Mouse (Mus musculus) olfactory bulb, adult 2 months (tissue): ENCODE measurements around the gene Gm44790.

ENCODE experiments used
- CTCF ChIP-seq: fragments of 200-500 bp; IDR thresholded peaks from 2 replicates; pipeline ENCODE4 v1.5.1; 2012; ENCODE audit warnings: low read depth, mild to moderate bottlenecking, low read length, moderate library complexity; ENCODE audit not compliant: insufficient read depth
- POLR2A ChIP-seq: fragments of 200-500 bp; IDR thresholded peaks from 2 replicates; pipeline ENCODE4 v1.6.1; 2012; ENCODE audit warnings: mild to moderate bottlenecking, low read depth, low read length, moderate library complexity; ENCODE audit not compliant: insufficient read depth

DNA sequence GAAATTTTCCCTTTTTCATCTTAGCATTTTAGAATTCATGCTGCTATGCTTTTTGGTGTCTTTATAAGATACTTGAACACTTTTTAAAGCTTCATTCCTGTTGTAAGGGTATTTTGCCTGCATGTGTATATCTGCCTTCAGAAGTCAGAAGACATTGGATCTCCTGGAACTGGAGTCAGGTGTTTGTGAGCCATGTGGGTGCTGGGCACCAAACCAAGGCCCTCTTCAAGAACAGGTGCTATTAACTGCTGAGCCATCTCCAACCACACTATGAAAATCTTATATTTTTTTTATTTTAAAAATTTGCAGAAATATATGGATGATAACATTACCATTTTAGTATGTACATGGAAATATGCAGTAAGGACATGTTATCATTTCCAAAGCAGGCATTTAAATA, 20.2 kb upstream of the Gm44790 start:
- no peak for TF ChIP-seq CTCF
- no peak for TF ChIP-seq POLR2A
